Mouse (Mus musculus): ENCODE measurements around the gene Nbea.

DNA sequence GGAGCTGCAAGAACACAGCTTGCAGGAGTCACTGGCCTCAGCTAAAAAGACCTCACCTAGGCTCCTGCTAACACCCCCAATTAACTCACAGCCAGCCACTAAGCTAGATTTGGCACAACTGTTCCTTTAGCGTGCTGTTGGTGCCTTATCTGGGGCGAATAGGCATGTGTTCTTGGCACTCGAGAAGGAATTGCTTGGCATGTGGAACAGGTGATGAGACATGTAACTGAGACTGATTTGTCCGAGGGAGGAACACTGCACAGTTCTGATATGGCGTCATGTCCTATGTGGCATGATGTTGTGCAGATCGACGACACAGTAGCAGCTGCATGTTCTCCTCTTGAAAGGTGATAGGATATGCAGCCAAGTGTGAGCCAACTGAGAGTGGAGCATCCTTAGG, 331.0 kb downstream of the Nbea start:
- TF ChIP-seq TAL1 (conservative IDR thresholded peaks at IDR 0.05; ENCODE audit: low read depth, low read length): no peak
- TF ChIP-seq CTCF (IDR thresholded peaks at IDR 0.05; ENCODE audit: low read depth, low read length): no peak
- TF ChIP-seq GATA1 (IDR thresholded peaks at IDR 0.05; ENCODE audit: borderline replicate concordance, low read length): no peak
